Mouse (Mus musculus) lung, postnatal 0 days (tissue): ENCODE measurements around the gene Paqr6.

Experiments used
- CTCF ChIP-seq: IDR thresholded peaks from 2 replicates; pipeline ENCODE4 v1.5.1; 2016; ENCODE audit warnings: antibody characterized with exemption, mild to moderate bottlenecking
- EP300 ChIP-seq: IDR thresholded peaks from 2 replicates; pipeline ENCODE4 v1.6.1; 2016; ENCODE audit warnings: antibody characterized with exemption, mild to moderate bottlenecking, control low read depth

- no peak for TF ChIP-seq CTCF
- TF ChIP-seq EP300: no peak
These were observed 684 bp upstream of the Paqr6 start for GRCm38 (mm10) chr3:88363700-88364099.
